Mouse (Mus musculus): ENCODE measurements around the gene Rhod.
"Not testable (repeated sequence)": the region's sequence is repeated elsewhere in the genome, so short reads cannot be mapped to it uniquely, and the experiment has no call there.

Gene Rhod

DNA sequence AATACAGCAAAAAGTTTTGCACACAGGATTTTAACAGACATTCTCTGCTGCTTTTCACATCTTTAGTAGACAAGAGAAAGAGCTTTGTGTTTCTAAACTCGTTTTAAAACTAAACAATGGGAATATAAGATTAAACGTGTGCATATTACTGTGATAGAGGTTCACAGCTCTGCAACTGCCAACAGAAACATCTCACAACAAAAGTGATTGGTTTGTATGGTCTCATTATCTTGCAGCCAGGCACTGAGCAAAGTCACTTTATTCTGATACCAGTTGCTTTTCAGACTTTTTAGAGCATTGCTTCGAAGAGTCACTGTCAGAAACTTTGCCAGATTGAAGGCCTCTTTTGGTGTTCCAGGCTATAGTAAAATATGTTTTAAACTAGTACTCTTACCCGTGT lies 40.3 kb downstream of the Rhod start:
- DNase-seq = no peak

DNA sequence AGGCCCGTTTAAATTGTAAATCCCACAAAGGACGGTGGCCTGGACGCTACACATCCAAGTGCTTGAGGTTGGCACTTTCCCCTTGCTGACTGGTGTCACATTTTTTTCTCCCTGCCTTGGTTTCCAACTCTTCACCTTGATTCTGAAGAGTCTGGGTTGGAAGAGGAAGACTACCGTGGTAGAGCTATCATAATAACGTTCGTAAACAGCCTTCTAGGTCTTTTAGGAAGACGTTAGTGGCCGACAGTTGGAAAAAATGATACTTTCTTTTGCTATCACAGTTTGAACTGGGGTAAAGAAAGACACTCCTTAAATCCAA lies 40.6 kb downstream of the Rhod start:
- DNase-seq = no peak

DNA sequence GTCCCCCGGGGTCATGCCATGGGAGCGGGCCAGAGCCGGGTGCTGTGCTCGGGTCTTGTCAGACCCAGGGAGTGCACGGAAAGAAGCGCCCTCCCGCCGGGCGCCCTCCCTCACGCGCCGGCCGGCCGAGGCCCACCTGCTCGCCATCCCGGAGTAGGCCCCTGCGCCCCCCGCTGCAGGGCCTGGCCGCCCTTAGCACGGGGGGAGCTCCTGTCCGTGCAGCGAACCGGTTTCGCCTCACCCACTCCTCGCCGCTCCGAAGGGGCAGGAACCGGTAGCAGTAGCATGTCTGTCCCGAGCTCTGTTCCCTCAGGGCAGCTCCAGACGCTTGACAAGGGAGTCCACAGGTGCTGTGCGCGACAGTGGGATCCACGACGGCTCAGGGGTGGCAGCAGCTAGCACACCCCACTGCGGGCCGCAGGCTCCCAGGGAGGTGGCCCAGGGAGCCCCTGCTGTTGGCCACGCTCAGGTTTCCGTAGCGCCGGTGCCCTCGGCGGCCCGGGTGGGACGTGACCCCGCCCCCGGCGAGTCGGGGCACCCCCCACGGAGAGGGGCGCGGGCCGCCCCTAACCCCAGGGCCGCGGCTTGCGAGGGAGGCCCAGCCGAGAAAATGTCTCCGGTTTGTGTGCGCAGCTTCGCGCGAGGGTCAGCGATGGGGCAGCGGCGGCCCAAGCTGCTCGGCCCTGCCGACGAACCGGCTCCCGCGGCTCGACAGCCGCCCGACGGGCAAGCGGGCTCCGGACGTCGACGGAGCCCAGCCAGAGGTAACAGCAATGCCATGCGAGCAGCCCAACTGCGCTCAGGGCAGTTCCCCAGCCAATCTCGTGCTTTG lies 41.2 kb downstream of the Rhod start, which contains the start of gene Kdm2a:
Kdm2a (minus strand) TSS at position 488 of the 832 bp plus-strand sequence.
- peak; percentile 89 for DNase-seq

- peak; percentile 98 for DNase-seq
Measured at GRCm38 (mm10) chr19:4396998-4397797, 42.0 kb downstream of the Rhod start.

GRCm38 (mm10) chr19:4396081-4396997 lies 42.9 kb downstream of the Rhod start:
- DNase-seq = peak; percentile 56

DNA sequence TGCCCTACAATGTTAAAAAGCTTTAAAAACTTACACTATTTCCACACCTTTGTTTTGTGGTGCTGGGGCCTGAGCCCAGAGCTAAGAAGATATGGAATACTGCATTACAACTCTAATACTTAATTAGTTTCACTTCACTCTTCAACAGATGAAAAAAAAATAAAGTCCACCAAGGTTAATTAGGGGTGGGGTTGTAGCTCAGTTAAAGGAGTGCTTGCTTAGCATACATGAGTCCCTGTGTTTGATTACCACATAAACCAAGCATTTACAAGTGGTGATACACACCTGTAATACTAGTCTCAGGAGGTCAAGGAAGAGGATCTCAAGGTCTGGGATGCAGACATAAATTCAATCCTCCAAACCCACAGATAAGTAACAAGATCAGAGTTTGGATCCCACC lies 52.0 kb downstream of the Rhod start:
- DNase-seq = no peak

GRCm38 (mm10) chr19:4385026-4385425 lies 54.2 kb downstream of the Rhod start:
- no peak for DNase-seq

DNA sequence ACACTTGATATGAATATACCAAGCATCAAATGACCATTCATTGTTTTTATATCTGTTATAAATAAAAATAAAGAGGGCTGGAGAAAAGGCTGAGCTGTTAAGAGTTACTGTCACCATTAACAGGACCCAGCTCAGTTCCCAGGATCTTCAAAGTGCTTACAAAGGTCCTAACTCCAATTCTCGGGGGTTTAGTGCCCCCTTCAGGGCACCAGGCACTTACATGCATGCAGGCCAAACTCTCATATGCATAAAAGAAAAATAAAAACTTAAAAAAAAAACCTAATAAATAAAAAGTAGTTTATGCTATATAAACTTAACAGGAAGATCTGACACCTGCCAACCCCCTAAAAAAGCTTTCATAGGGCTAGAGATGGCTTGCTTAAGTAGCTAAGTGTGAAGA lies 54.9 kb downstream of the Rhod start:
- no peak for DNase-seq

DNA sequence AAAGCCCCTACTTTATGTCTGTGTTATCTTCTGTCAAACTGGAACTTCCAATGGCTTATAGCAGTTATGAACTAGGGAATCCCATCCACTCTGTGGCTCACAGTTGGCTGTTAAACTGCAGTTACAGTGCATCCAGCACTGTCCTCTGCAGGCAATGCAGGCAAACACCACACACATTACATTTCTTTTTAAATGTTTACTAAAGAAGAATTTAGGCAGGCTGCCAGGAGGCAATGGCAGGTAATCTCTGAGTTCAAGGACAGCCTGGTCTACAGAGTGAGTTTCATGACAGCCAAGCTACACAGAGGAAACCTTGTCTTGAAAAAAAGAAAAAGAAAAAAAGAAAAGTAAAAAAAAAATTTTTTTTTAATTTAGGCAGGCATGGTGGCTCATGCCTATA lies 55.9 kb downstream of the Rhod start:
- DNase-seq = no peak

DNA sequence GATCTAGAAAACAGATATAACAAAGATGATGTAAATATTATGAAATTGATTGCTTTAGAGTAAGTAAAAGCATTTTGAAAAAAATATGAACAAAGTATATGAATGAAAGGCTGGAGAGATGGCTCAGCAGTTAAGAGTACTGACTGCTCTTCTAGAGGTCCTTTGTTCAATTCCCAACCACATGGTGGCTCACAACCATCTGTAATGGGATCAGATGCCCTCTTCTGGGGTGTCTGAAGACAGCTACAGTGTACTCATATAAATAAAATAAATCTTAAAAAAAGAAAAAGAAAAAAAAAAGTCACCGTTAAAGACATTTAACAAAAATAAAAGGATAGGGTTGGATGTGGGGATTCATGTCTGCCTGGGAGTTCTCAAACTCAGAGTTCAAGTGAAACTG lies 56.9 kb downstream of the Rhod start:
- DNase-seq = not testable (repeated sequence)

All from cerebellum, adult 9-11 months (tissue).